Mouse (Mus musculus): ENCODE measurements around the gene Plvap.

The Plvap gene

GRCm38 (mm10) chr8:71485142-71486135 lies 26.1 kb downstream of the Plvap start, which contains the start of gene Ano8:
Ano8 (minus strand) TSS chr8:71485963.
- DNase-seq: peak; percentile 66 to 74

- no peak for DNase-seq
These were observed 26.8 kb downstream of the Plvap start for GRCm38 (mm10) chr8:71484736-71485135.

GRCm38 (mm10) chr8:71483932-71484331 lies 27.6 kb downstream of the Plvap start:
- DNase-seq: peak in 1 of 2 experiments; percentile 45

- no peak for DNase-seq
These were observed 32.6 kb downstream of the Plvap start for GRCm38 (mm10) chr8:71478943-71479342.

- no peak for DNase-seq
These were observed 34.2 kb downstream of the Plvap start for GRCm38 (mm10) chr8:71477196-71477845.

GRCm38 (mm10) chr8:71476099-71476940 lies 35.2 kb downstream of the Plvap start:
- peak; percentile 65 to 79 for DNase-seq

GRCm38 (mm10) chr8:71475702-71476075 lies 35.9 kb downstream of the Plvap start:
- DNase-seq: no peak

GRCm38 (mm10) chr8:71474785-71475701 lies 36.5 kb downstream of the Plvap start:
- DNase-seq: no peak

- no peak for DNase-seq
These were observed 37.2 kb downstream of the Plvap start for GRCm38 (mm10) chr8:71474344-71474743.

- no peak for DNase-seq
These were observed 38.8 kb downstream of the Plvap start for GRCm38 (mm10) chr8:71472601-71473386.

- no peak for DNase-seq
These were observed 39.7 kb downstream of the Plvap start for GRCm38 (mm10) chr8:71471861-71472260.

GRCm38 (mm10) chr8:71470913-71471255 lies 40.7 kb downstream of the Plvap start:
- DNase-seq: no peak

GRCm38 (mm10) chr8:71470146-71470912 lies 41.2 kb downstream of the Plvap start:
- no peak for DNase-seq

- DNase-seq: peak; percentile 45
These were observed 42.1 kb downstream of the Plvap start for GRCm38 (mm10) chr8:71469411-71469810.

GRCm38 (mm10) chr8:71468916-71469315 lies 42.6 kb downstream of the Plvap start, which contains the start of gene Dda1:
Dda1 (plus strand) TSS chr8:71469199.
- peak; percentile 91 to 95 for DNase-seq

GRCm38 (mm10) chr8:71468001-71468400 lies 43.6 kb downstream of the Plvap start:
- no peak for DNase-seq

- DNase-seq: no peak
These were observed 44.4 kb downstream of the Plvap start for GRCm38 (mm10) chr8:71467201-71467600.

- DNase-seq: no peak
These were observed 45.4 kb downstream of the Plvap start for GRCm38 (mm10) chr8:71466198-71466597.

GRCm38 (mm10) chr8:71465733-71466132 lies 45.8 kb downstream of the Plvap start:
- DNase-seq: no peak
